Mouse (Mus musculus): ENCODE measurements around the gene Mdc1.

- TF ChIP-seq CTCF (IDR thresholded peaks at IDR 0.05; ENCODE audit: insufficient read depth, low read length), result no peak
- TF ChIP-seq POLR2A (IDR thresholded peaks at IDR 0.05; ENCODE audit: borderline replicate concordance, extremely low read depth, low read depth, low read length), result no peak
These were observed 62.7 kb downstream of the Mdc1 start for GRCm38 (mm10) chr17:35903992-35904355.

Measured in lung, adult 2 months (tissue).